Mouse (Mus musculus) urinary bladder, postnatal 14 days (tissue): ENCODE results near the gene Klhl2.

Experiments used
- DNase-seq: peaks from one replicate; pipeline ENCODE4 v3.0.0; 2021; ENCODE audit warnings: low spot score

Gene Klhl2

DNA sequence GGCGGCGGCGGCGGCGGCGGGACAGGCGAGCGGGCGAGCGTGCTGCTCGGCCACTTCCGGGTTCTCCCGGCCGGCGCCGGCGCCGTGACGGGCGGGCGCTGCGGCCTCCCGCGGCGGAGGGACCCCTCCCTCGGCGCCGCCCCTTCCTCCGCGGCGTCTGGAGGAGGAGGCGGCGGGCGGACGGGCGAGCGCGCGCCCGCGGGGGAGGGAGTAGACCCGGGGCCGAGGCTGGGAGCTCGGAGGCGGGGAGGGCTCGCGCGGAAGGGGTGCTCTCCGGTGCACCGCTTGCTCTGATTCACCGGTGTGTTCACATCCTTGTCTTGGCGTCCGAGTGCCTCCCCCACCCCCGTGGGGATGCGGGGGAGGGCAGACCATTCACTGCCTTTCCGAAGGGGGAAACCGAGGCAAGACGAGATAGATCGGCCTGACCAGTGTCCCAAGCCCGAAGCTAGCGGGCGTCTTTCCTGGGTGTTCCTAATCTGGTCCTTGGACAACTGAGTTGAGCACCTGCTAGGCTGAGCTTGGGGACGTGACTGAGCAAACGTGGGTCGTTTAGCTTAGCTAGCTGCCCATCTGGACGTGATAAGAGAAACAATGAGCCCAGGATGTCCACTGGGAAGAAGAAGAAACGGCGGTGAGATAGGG is at the start of gene Klhl2:
Gene Klhl2, minus strand, starts transcription at position 121 of the 645 bp plus-strand sequence.
- DNase-seq, result peak; percentile 76

DNA sequence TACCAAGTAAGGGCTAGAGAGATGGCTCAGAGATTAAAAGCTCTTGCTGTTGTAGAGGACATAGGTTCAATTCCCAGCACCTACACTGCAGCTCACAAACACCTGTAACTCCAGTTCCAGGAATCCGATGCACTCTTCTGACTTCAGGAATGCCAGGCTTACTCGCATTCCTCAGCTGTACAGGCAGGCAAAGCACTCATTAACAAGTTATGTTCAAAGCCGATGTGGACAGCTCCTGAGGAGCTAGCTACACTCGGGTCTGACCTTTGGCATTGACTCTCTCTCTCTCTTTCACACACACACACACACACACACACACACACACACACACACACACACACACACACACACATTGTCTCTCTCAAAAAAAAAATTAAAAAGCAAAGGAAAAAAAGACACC is 48.9 kb upstream of the Klhl2 start:
- no peak for DNase-seq

DNA sequence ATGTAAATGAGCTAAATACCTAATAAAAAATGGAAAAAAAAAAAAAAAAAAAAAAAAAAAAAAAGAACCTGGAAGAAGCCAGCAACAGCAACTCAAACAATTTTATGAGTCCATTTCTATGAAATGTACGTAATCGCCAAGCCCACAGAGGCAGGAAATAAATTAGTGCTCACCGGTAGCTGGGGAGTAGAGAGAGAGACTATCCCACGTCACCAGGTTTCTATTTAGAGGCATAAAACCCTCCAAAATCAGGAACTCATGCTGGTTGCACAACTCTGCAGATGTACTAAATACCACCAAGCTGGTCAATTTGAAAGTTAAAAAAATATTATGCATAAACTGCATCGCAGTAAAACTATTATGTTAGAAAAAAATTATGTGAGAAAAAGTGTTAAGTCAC is 46.9 kb upstream of the Klhl2 start:
- DNase-seq, result no peak

DNA sequence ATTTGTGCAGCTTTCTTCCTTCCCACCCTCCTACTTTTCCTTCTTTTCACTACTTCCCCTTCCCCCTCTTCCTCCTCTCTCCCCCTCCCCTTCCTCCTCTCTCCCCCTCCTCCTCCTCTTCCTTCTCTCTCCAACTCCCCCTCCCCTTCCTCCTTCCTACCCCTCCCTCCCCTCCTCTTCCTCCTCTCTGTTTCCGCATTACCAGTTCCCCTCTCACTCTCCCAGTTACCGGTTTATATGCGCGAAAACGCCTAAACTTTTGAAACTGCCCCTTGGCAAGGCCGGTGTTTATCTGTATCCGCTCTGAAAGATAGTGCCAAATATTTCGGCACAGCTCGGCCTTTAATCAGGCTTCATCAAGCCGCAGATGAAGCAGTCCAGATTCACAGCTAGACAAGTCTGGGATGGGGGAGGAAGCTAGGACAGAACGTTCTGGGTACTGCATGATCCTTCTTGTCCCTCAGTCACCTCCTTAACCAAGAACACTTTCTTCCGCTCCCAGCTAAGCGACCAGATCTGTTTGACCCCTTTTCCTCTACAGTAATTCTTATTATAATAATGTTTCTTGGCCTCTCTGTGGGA is 30.9 kb upstream of the Klhl2 start:
- peak; percentile 53 for DNase-seq

DNA sequence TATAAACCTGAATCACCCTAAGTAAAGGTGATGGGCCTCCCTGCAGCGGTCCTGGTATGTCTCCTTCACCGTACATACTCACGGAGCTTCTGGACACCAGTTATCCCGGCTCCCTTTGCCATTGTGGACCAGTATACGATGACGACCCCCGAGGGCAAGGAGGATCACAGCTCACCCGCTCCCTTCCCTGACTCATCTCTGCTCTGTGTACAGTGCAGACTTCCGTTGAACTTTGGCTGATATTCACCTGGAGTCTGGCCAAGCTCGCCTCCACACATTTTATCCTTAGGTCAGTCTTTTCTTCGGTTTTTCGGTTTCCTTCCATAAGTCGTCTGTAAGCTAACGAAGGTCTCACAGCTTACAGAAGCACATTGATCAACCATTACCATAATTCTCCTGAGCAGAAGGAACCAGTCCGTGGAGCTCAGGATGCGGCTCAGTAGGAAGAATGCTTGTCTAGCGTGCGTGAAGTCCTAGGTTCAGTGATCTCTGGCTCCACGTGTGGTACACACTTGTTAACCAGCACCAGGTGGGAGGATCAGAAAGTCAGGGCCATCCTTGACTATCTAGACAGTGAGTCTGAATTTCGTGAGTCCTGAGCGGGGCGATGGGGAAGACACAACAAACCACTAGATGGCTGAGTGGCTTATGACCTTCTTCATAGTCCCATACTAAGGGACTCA is 28.0 kb upstream of the Klhl2 start:
- peak; percentile 8 for DNase-seq

DNA sequence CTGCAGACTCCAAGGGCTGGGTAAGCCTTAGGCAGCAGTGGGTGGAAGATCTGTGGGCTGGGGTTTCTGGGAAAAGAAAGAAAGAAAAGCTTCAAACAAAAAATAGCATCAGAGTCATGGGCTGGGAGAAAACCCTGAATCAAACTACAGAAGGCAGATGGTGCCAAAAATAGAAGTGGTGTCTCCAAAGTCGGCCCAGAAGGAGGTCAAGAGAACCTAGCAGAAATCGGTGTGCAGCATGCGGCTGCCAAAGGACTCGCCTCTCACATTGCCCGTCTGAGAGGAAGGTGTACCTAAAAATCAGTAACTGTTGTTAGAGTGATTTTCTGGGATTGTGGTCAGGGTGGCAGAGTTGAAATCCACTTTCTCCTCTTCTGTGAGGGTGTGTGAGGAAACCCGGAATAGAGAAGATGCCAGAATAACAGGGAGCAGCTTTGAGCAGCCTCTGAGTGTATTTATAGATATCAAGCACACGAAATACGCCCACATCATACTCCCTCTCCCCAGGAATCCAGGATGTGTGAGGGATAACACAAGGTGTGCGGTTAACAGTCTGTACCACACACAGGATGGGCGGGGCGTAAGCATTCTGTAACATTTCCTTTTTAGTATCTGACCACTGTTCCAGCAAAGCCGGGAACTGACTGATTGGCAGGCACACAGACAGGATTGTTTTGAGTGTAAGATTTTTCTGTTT is 21.8 kb upstream of the Klhl2 start:
- no peak for DNase-seq

DNA sequence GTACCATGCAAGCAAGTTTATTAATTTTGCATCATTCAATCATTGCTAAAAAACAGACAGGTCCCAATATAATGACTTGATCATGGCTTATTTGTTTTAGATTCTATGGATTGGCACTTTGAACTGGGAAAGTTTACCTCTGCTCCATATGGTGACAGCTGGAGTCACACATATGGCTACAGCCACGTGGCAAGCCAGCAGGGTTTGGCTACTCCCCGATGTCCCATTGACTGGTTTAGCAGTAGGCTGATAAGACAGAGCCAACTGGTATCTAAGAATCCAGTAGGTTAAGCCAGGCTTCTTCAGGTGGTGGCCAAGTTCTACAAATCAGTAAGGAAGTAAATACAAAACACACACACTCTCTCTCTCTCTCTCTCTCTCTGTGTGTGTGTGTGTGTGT is 20.4 kb upstream of the Klhl2 start:
- no peak for DNase-seq

DNA sequence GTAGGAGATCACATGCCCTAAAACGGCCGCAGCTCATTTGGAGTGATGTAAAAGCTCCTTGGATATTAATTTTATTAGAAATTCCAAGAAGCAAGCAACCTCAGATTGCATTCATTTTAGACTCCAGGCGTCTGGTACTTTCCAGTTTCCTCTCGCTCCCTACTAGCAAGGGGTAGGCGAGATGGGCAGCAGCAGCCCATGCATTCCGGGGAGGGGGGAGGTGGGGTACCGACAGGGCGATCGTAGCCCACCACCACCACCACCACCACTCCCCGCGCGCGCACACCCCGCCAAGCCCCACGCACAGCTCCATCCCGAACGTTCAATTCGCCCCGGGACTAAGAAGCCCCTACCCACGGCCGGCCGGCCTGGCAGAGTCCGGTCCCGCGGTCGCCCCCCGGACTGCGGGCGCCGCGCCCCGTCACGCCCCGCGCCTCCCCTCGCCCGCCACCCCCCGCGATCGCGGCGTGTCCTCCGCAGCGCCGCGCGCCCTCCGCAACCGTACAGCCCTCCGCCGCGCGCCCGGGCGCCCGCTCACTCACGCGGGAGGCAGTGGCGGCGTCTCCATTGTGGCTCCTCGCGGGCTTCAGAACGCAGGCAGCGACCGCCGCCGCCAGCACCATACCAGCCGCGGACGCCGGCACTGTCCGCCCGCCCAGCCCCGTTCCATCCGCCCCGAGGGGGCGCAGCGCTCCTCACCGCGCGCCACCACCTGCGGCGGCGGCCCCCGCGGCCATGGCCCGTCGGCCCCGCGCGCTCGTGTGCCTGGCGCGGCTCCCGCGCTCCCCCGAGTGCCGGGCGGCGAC is 523 bp downstream of the Klhl2 start:
- DNase-seq, result no peak

DNA sequence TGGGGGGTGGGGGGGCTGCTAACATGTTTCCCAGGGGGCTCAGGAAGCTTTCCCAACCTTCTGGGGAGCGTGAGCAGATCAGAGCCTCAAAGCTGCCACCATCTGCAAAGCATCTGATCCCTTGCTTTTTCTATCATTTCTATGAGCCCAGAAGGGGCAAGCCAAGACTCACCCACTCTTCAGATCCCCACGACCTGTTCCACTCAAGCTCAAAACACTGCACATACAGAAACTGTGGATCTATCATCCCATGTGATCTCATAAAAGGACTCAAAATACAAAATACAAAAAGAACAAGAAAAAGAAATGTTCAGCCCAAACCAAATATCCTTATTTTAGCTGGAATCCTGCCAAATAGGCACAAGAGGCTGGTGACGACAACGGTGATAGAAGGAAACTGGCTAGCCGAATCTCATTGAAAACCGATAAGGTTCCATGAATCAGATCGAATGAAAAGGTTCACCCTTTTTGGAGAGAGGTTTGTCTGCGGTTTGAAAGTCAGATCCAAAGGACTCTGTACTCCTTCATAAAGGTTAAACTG is 1.5 kb downstream of the Klhl2 start:
- DNase-seq, result no peak

DNA sequence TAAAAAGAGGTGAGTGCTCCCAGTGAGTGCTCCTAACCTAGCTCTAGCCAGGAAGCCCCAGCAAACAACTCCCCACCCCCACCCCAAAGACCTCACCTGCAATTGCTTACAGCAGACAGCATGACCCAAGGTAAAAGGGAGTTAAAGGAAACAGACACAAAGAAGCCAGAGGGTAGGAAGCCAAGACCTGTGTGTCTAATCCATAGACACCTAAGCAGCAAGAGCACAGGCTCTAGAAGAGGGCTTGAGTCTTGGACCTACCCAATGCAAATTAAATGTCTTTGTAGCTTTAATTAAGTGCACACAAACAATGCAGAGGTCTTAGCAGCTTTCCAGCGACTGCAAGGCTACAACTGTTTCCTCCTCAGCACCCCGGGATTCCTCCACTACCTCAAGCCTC is 2.2 kb downstream of the Klhl2 start:
- no peak for DNase-seq

DNA sequence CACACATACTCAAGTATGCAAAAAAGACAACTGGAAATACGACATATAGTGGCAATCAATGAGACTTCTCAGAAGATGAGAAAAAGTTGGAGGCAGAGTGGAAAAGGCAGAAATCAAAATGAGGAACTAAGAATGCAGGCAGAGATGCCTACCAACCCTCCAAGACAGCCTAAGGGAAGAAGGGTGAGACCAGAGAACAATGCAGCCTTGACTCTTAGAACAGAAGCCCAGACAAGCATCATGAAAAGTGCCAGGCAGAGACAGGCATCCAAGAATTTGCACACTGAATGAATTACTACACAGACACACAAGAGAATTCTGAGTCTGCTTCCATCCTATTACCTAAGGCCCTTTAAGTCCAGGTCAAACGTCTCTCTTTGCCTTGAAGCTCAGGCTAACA is 2.6 kb downstream of the Klhl2 start:
- no peak for DNase-seq

DNA sequence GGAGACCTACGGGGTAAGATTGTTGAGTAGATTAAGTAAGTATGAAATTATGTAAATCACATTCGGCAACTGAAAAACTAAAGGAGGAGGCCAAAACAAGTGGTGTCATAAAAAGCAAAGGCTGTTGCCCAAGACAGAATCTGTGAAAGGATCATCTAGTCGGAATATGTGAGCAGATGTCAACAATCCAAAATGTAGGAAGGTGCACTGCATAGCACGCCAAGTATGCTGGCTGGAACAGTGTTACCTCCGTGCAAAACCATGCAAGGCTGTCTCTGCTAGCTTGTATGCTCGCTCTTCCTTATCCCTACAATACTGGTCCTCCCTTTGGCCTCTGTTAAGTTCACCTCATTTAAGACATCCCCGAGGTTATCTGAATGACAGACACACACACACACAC is 4.5 kb downstream of the Klhl2 start:
- DNase-seq, result no peak

DNA sequence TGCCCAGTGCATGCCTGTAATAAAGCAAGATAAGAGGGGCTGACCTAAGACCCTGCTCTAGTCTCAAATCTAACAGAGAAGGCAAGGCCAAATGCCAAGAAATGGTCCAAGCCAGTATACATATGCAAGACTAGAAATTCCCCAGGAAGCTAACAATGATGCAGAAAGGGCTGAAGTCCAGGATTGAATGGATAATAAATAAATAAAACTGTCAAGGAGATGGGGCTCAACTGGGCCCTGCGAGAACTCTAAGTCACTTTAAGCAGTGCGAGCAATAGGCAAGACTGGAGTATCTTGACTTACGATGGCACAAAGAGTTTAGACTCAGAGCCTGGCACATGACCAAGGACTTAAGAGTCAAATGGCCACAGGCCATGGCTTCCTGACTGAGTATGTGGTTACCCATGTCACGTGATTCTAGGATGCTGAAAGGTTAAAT is 5.8 kb downstream of the Klhl2 start:
- no peak for DNase-seq

DNA sequence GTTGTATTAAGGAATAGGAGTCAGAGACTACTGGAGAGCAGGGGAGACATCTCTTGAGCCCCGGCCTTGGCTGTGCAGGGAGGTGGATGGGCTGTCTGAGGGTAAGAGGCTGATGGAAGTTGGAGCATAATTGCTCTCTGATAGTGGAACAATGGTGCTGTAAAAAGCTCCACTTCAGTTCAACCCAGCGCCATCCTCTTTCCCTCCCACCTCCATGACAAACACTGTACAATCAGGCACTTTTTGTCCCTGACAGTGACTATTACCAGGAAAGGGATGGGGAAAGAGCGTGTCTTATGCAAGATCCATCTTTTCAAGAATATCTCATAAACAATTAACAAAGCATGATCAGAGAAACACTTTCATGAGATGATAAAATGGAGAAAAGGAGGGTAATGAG is 6.6 kb downstream of the Klhl2 start:
- no peak for DNase-seq

DNA sequence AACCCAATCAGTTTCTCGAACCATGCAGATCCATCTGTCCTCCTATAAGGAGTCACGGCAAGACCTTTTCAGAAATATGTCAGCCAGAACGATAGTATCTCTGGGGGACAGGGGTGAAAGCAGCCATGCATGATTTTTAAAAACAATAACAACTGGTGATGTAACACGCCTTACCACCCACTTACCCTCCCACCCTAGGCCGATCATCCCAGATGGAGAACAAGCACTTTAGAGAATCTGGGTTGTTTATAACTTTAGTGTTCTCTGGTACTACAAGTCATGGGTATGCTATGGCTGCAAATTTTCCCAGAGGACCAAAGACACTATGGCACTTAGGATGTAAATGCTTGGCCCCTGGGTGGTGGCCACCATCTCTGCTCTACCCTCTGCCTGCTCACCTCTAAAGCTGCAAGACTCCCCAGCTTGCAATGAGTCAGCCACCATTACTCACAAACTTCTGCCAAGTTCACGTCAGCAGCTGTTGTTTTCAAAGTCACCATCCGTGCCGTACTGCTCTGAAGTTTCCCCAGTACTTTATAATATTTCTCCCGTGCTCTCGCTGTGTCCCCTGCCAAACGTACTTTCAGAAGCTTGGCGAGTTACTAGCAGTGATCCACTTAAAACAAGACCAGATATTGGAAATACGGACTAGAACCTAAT is 7.9 kb downstream of the Klhl2 start:
- peak; percentile 57 for DNase-seq

DNA sequence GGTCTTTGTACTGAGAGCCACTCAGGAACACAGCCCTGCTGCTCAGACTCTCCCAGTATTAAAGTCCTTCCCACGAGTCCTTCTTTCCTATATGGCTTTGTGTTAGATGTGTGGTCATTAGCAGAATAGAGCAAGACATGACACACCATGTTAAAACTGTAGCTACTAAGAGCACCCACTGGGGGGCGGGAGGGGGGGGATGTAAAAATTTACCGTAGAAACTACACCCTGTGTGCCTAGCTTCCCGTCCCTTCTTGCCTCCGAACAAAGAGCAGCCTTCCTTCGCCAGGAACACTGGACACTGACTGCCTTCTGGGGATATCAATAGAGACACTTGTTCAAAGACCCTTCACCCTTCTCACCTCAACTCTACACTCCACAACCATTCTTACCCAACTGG is 10.2 kb downstream of the Klhl2 start:
- DNase-seq, result no peak

DNA sequence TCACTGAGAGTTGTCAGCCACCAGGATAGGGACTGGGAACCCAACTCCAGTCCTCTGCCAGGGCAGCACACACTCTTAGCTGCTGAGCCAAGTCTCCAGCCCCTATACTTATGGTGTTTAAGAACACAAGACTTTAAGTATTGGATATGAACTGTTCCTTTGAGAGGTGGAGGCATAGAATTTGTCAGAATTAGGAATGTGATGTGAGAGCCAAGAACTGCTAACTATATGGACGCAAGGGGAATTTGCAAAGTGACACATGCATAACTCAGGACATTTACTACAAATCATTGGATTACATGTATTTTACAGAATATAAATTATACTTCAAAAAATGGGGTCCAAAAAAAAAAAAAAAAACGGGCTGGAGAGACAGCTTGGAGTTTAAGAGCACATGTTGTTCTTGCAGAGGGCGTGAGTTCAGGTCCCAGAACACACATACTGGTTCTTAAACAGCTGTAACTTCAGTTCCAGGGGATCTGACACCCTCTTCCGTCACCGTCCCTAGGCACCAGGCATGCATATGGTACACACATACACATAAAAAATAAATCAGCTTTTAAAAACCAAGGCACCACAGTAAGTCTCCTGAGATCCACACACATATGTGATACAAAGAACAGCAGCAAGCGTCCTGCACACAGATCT is 14.2 kb downstream of the Klhl2 start:
- DNase-seq, result no peak

DNA sequence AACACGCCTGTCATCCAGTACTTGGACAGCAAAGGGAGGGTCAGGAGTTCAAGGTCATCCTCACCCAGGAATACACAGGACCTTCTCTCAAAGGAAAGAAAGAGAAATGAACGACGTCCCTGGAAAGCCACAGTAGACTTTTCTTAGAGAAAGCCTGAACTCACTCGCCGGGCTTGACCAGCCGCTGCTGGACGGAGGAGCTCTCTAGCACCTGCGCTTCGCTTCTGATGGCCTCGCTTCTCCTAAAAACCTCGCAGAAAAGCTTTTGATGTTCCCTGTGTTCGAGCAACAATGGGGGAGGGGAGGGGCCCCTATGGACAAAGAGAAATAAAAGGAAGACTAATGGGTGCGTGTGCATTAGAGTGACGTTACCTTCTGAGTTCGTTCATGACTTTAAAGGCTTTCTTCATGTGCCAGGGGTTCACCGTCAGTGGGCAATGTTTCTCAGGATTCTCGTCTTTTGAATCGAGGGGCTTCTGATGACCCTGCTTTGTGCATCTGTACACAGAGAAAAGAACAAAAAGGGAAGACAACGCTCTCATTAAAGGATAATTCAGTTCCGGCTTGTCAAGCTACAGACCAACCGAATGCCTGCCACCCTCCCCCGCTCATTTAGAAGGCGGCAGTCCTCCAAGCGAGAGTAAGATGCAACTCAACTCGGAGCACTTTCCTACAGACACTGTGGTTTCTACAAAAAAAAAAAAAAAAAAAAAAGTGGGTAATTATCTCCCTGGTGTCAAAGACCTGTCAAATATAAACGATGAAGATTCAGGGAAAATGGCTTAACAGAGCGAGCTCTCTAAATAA is 15.5 kb downstream of the Klhl2 start:
- no peak for DNase-seq

DNA sequence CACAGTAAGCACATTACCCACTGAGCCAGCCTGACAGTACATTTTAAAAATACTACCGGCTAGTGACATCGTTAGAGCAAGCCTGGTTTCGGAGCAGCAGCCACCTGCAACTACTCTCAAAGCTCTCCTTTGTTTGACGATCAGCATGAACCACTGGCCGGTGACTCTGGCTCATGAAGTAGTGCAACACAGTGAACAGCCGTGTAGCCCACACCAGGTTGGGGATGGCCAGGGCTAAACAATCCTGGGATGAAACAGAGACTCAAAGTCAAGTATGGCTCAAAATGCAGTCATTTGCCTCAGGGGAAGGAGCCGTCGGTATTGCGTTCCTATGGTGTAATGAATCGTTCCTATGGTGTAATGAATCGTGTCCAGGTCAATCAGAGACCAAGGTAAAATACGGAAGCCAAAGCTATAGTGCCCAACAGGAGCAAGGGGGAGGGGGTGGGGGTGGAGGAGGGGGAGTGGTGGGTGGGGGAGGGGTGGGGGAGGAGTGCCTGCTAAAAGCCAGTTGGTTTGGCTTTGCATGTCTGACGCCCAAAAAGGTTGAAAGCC is 17.2 kb downstream of the Klhl2 start:
- no peak for DNase-seq

DNA sequence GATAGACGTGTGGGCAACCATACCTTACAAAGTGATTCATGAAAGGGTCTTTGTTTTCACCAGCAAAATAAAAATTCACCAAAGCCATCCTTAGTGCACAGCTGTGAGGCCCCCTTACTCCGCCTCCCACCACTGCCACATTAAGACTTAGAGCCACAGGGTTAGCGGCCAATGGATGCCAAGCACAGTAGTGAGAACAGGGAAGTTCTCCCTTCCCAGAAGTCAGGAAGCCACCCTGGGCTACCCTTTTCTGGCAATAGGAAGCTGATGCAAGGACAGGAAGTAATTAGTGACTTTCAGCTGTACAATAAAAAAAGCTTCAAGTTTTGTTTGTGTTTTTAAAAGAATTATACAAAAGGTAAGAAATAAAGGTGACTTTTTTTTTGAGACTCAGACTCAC is 18.2 kb downstream of the Klhl2 start:
- no peak for DNase-seq
